Mouse (Mus musculus) ES-E14 (cell line): ENCODE results near the gene Mtss1l. TPM values are rescaled to one million over a fixed set of nuclear protein-coding genes. Genes with fewer than 3 reads are reported as not detected.

Experiments
- DNase-seq: peaks from one replicate; pipeline ENCODE4 v3.0.0-alpha.2; 2013; ENCODE audit warnings: low read depth, low spot score
- H3K27ac ChIP-seq: 2 replicates; pipeline ENCODE4 v1.5.1; 2012; ENCODE audit warnings: low read depth, mild to moderate bottlenecking, low read length, moderate library complexity, mixed read lengths; ENCODE audit not compliant: poor library complexity, insufficient read depth, severe bottlenecking
- H3K36me3 ChIP-seq: 2 replicates; pipeline ENCODE4 v1.6.1; 2012; ENCODE audit warnings: mild to moderate bottlenecking, low read length, moderate library complexity, mixed read lengths; ENCODE audit not compliant: control insufficient read depth, poor library complexity, insufficient read depth, severe bottlenecking
- H3K4me1 ChIP-seq, 2 experiments: fragments of 150-350 bp in 1 of 2; sonication (generic) in 1 of 2; 2 replicates each; pipeline ENCODE4 v1.6.1; 2012; ENCODE audit warnings: low read length in 2 of 2, mild to moderate bottlenecking in 1 of 2, mixed read lengths in 1 of 2; ENCODE audit not compliant: control insufficient read depth in 2 of 2, insufficient read depth in 2 of 2, poor library complexity in 1 of 2
- H3K4me3 ChIP-seq, 2 experiments: fragments of 150-350 bp in 1 of 2; sonication (generic) in 1 of 2; 2 replicates each; pipeline ENCODE4 v1.5.1; 2012; ENCODE audit warnings: low read length in 2 of 2, low read depth in 1 of 2, mild to moderate bottlenecking in 1 of 2, mixed read lengths in 1 of 2; ENCODE audit not compliant: insufficient read depth in 1 of 2, poor library complexity in 1 of 2, severe bottlenecking in 1 of 2
- H3K9ac ChIP-seq: 2 replicates; pipeline ENCODE4 v1.6.1; 2012; ENCODE audit warnings: low read depth, mild to moderate bottlenecking, low read length, mixed read lengths; ENCODE audit not compliant: poor library complexity, insufficient read depth, severe bottlenecking
- H3K9me3 ChIP-seq: fragments of 150-350 bp; sonication (generic); 2 replicates; pipeline ENCODE4 v1.6.1; 2012; ENCODE audit warnings: low read depth, mild to moderate bottlenecking, low read length; ENCODE audit not compliant: control insufficient read depth, insufficient read depth
- CHD2 ChIP-seq: IDR thresholded peaks from 2 replicates; pipeline ENCODE4 v1.6.1; 2014; ENCODE audit warnings: mild to moderate bottlenecking, low read depth, low read length, inconsistent platforms
- HCFC1 ChIP-seq: IDR thresholded peaks from 2 replicates; pipeline ENCODE4 v1.6.1; 2012; ENCODE audit warnings: low read length, inconsistent platforms, borderline replicate concordance; ENCODE audit not compliant: insufficient read depth
- MAFK ChIP-seq: IDR thresholded peaks from 2 replicates; pipeline ENCODE4 v1.6.1; 2014; ENCODE audit warnings: mild to moderate bottlenecking, low read depth, low read length, inconsistent platforms; ENCODE audit not compliant: insufficient read depth
- ZC3H11A ChIP-seq: IDR thresholded peaks from 2 replicates; pipeline ENCODE4 v1.6.1; 2012; ENCODE audit warnings: low read depth, mild to moderate bottlenecking, inconsistent platforms, low read length, borderline replicate concordance
- ZNF384 ChIP-seq: IDR thresholded peaks from 2 replicates; pipeline ENCODE4 v1.6.1; 2012; ENCODE audit warnings: low read depth, low read length, inconsistent platforms
- in situ Hi-C, 2 experiments: fragments of 600-800 bp; cut with MboI; formaldehyde crosslinking; loops; one replicate each; pipeline ENCODE4 v1.15.1; 2025; ENCODE audit warnings: low sequenced_read_pairs in 2 of 2, inconsistent platforms in 1 of 2; ENCODE audit not compliant: unreplicated experiment in 2 of 2
- total RNA-seq: library from RNA; depleted of rRNA; stranded (reverse); fragments of 300-350 nt; gene quantifications from 2 replicates; pipeline ENCODE4 v1.2.3, GENCODE M21; 2012

Mtss1l gene
- total RNA-seq, 1 experiment, result 3.6 TPM

GRCm38 (mm10) chr8:110746661-110747060 is 25.4 kb downstream of the Mtss1l start:
- in situ Hi-C loops, result no loop called here
- Histone ChIP-seq H3K9ac (no peak overlapping the region), H3K4me3 (no peak overlapping the region), H3K9me3 (no peaks in the 10 kb centered on the region), H3K27ac (no peak overlapping the region), H3K36me3 (no peaks in the 10 kb centered on the region), H3K4me1 (peaks cover 0 to 2% of the 10 kb centered on the region in 2 experiments; a peak in 1 of 4 replicates)
- TF ChIP-seq ZC3H11A (no peak), HCFC1 (no peak), CHD2 (no peak), MAFK (no peak), ZNF384 (no peak)
- no peak for DNase-seq

- Histone ChIP-seq H3K36me3 (no peaks in the 10 kb centered on the region), H3K9me3 (no peaks in the 10 kb centered on the region), H3K4me3 (no peak overlapping the region), H3K4me1 (peaks cover 0 to 9% of the 10 kb centered on the region in 2 experiments; a peak in 1 of 4 replicates), H3K27ac (no peak overlapping the region), H3K9ac (no peak overlapping the region)
- TF ChIP-seq ZC3H11A (peak; percentile 95), ZNF384 (0 out of 2 replicates have a peak, but pooled peaks have one; percentile 13), HCFC1 (no peak)
- no peak for DNase-seq
- in situ Hi-C loops, result no loop called here
Measured at GRCm38 (mm10) chr8:110749500-110750170, 28.4 kb downstream of the Mtss1l start.

DNA sequence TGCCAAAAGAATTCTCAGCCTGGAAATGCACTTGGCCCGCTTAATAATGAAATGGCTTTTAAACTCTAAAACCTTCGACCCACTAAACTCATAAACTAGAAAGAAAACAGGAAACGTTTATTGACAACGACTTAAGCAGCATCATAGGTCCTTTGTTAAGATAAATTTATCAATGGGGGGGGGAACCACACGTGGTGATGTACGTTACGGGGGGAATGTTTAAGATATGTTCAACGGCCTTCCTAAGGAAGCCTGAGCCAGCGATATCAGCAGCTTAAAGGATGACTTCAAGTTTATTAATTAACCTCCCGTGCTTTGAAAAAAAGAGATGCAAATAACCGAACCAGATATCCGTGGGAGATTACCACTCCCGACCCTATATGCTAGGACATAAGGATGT is 29.0 kb downstream of the Mtss1l start:
- Histone ChIP-seq H3K9ac (no peak overlapping the region), H3K9me3 (no peaks in the 10 kb centered on the region), H3K36me3 (no peaks in the 10 kb centered on the region), H3K27ac (no peak overlapping the region), H3K4me1 (peaks cover 0 to 14% of the 10 kb centered on the region in 2 experiments; a peak in 2 of 4 replicates), H3K4me3 (no peak overlapping the region)
- in situ Hi-C loops, result no loop called here
- TF ChIP-seq HCFC1 (no peak), CHD2 (no peak), ZC3H11A (no peak), MAFK (no peak), ZNF384 (no peak)
- no peak for DNase-seq

DNA sequence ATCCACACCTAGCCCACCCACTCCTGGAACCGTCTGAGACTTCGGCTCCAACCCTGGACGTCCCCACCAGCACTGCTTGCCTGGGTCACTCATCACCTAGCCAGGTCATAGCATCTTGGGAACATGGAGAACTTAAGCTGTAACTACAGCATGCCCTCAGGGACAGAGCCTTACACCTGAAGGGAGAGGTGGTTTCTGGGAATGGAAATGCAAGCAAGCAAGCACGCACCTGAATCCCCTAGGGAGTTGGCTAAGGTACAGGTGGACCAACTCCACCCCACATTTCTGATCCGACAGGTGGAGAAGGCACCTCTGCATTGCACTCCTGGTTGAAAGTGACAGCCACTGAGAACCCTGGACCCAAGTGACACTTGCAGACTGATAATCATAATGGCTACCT is 30.2 kb downstream of the Mtss1l start:
- H3K36me3 ChIP-seq, result no peaks in the 10 kb centered on the region
- no peak overlapping the region for H3K4me3 ChIP-seq
- DNase-seq, result no peak
- no peaks in the 10 kb centered on the region for H3K9me3 ChIP-seq
- in situ Hi-C loops, result no loop called here
- no peak overlapping the region for H3K9ac ChIP-seq
- no peak overlapping the region for H3K27ac ChIP-seq
- H3K4me1 ChIP-seq, result peaks cover 2 to 24% of the 10 kb centered on the region in 2 experiments; a peak in 3 of 4 replicates
- TF ChIP-seq ZC3H11A (no peak), HCFC1 (no peak), MAFK (no peak), ZNF384 (no peak), CHD2 (no peak)

DNA sequence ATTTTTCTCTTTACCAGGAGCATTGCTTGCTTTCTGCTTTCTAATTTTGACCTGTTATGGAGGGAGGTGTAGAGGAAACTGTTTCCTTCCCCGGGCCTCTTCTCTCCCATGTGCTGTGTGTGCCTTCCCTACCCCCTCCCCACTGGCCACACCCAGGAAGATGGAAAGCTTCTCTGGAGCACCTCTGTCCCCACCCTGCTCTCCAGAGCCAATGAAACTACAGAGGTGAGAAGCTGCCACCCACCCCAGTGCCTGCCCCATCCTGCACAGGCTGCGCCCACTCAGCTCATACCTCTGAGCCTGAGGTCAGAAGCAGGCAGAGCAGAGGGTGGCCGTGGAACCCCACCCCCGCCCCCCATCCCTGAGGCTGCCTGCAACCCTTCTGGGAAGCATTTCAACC is 33.4 kb downstream of the Mtss1l start:
- peaks cover 2 to 44% of the 10 kb centered on the region in 2 experiments; a peak in 3 of 4 replicates for H3K4me1 ChIP-seq
- peak overlapping the region; percentile 45; the same call in 1 of the 2 replicates for H3K27ac ChIP-seq
- no peaks in the 10 kb centered on the region for H3K36me3 ChIP-seq
- peak overlapping the region; percentile 19; the same call in 1 of the 2 replicates for H3K9ac ChIP-seq
- TF ChIP-seq ZC3H11A (no peak), CHD2 (no peak), ZNF384 (no peak), MAFK (no peak)
- no peaks in the 10 kb centered on the region for H3K9me3 ChIP-seq
- in situ Hi-C loops, result no loop called here
- 0 out of 4 replicates have a peak overlapping the region, but pooled peaks of 1 of the 2 experiments have one; percentile 11 for H3K4me3 ChIP-seq
- DNase-seq, result no peak
